Mouse (Mus musculus) forebrain, postnatal 0 days (tissue): Measurements from ENCODE around the gene Pla2g4e. TPM values are rescaled to one million over a fixed set of nuclear protein-coding genes. Genes with fewer than 3 reads are reported as not detected.

Source experiments
- ATAC-seq: fragments of 200-750 bp; cut with Nextera tagmentation; 2 replicates; pipeline ENCODE4 v1.8.0; 2017; ENCODE audit warnings: mild to moderate bottlenecking, moderate library complexity
- DNase-seq: peaks from one replicate; pipeline ENCODE4 v3.0.0-alpha.2; 2015
- H3K27ac ChIP-seq: fragments of 300-500 bp; sonication (generic); 2 replicates; pipeline ENCODE4 v1.5.1; 2014; ENCODE audit warnings: low read depth, mild to moderate bottlenecking, antibody characterized with exemption, low read length, moderate library complexity, mixed read lengths
- H3K27me3 ChIP-seq: fragments of 300-500 bp; sonication (generic); 2 replicates; pipeline ENCODE4 v1.6.1; 2014; ENCODE audit warnings: mild to moderate bottlenecking, low read length, mixed read lengths; ENCODE audit not compliant: insufficient read depth
- H3K36me3 ChIP-seq: fragments of 300-500 bp; sonication (generic); 2 replicates; pipeline ENCODE4 v1.6.1; 2014; ENCODE audit warnings: mild to moderate bottlenecking, moderate library complexity; ENCODE audit not compliant: insufficient read depth
- H3K4me1 ChIP-seq: fragments of 300-500 bp; sonication (generic); 2 replicates; pipeline ENCODE4 v1.6.1; 2014; ENCODE audit warnings: antibody characterized with exemption; ENCODE audit not compliant: insufficient read depth
- H3K4me2 ChIP-seq: fragments of 300-500 bp; sonication (generic); 2 replicates; pipeline ENCODE4 v1.6.1; 2014; ENCODE audit warnings: low read depth, mild to moderate bottlenecking, moderate library complexity
- H3K4me3 ChIP-seq: fragments of 300-500 bp; sonication (generic); 2 replicates; pipeline ENCODE4 v1.5.1; 2014; ENCODE audit warnings: low read depth, low read length, mixed read lengths
- H3K9ac ChIP-seq: fragments of 300-500 bp; sonication (generic); 2 replicates; pipeline ENCODE4 v1.6.1; 2014; ENCODE audit warnings: mild to moderate bottlenecking
- H3K9me3 ChIP-seq: fragments of 300-500 bp; sonication (generic); 2 replicates; pipeline ENCODE4 v1.6.1; 2016; ENCODE audit warnings: low read length
- CTCF ChIP-seq: sonication (generic); IDR thresholded peaks from 2 replicates; pipeline ENCODE4 v1.5.1; 2016; ENCODE audit warnings: antibody characterized with exemption, control low read depth, low read depth
- WGBS: fragments of 180-500 bp; shearing (Covaris S2); extraction: QIAGEN DNeasy Blood & Tissue Kit; methylation state at CpG from one replicate; pipeline ENCODE4 v1.1.7; 2014; 5-methylcytosine and 5-hydroxymethylcytosine counted together
- polyA plus RNA-seq: library from polyadenylated mRNA; unstranded; fragments of >200 nt; fragmentation: Nextera tagmentation; extraction: Ambion mirVana; gene quantifications from 2 replicates; pipeline ENCODE4 v1.2.1, GENCODE M21; 2015
- total RNA-seq: library from RNA; depleted of rRNA; stranded (reverse); fragments of >200 nt; gene quantifications from 2 replicates; pipeline ENCODE4 v1.2.3, GENCODE M21; 2014; rRNA removed

Gene Pla2g4e
- total RNA-seq (10.4 and 13.1 TPM in 2 replicates), polyA plus RNA-seq (6.6 and 8.6 TPM in 2 replicates)

DNA sequence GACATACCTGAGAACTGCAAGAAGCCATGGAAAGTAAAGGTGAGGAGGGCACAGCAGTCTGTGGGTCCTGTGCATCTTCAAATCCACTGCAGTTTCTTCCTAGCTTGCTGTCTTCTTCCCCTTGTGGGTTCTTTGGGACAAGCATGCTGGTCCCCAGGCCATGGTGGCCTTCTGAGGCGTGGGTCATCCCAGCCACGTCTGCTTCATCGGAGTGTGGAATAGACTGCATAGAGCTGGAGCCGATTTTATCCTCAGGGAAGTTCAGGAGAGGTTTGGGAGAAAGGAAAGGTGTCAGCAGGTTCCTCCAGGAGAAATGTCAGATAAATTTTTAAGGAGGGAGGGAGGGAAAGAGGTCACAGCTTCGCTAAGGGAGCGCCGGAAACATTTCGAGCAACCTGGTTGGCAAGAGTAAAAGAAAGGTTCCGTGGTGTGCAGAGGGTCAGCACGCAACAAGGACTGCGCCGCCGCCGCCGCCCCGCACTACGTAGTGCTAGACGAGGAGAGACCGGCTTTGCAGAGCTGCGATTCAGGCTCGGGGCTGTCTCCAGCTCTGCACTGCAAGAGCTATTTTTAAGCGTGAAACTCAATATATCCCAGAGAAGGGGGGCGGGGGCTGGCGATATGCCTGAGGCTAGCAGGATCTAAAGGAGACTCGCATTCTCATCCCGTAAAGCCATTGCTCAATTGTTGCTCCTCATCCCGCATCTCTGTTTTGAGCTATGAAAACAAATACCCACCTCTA is at the start of gene Pla2g4e:
Gene Pla2g4e, minus strand, starts transcription at position 657 of the 742 bp plus-strand sequence.
- Histone ChIP-seq H3K4me1 (peaks cover 11% of the 10 kb centered on the region), H3K9ac (peak within 1 kb of the TSS; percentile 69), H3K9me3 (no peaks in the 10 kb centered on the region), H3K36me3 (no peaks in the 10 kb centered on the region), H3K27me3 (no peaks in the 10 kb centered on the region), H3K4me3 (peak within 1 kb of the TSS; percentile 44), H3K4me2 (peak within 1 kb of the TSS; percentile 59), H3K27ac (peak within 1 kb of the TSS; percentile 80)
- peak; percentile 92 for ATAC-seq
- WGBS: 3% methylated on average over 27 of the region's 27 CpGs
- TF ChIP-seq CTCF: no peak
- peak; percentile 82 for DNase-seq

DNA sequence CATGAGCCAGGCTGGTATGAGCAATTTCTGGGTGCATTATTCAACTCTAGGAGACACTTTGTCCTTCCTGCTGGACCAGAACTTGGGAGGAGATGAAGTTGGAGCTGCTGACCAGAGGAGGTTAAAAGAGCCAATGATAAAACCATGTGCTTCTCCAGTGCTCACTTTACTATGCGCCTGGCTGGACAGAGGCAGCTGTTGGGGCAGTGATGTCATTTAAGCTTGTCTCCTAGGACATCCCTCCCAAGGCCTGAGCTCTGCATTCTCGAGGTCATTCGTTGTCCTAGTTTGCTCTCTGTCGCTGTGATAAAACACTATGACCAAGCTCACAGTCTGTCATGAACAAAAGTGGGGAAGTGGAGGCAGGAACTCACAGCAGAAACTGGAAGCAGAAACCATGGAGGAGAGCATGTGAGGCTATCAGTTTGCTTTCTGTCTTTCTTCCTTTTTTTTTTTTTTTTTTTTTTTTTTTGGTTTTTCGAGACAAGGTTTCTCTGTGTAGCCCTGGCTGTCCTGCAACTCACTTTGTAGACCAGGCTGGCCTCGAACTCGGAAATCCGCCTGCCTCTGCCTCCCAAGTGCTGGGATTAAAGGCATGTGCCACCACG is 46.4 kb upstream of the Pla2g4e start:
- TF ChIP-seq CTCF: no peak
- ATAC-seq (no peak), DNase-seq (no peak)
- H3K4me3 ChIP-seq: no peak overlapping the region
- no peak overlapping the region for H3K4me2 ChIP-seq
- H3K9ac ChIP-seq: no peak overlapping the region
- no peak overlapping the region for H3K27ac ChIP-seq
- 89% methylated on average over 8 of the region's 9 CpGs for WGBS
- H3K9me3 ChIP-seq: no peaks in the 10 kb centered on the region
- H3K36me3 ChIP-seq: no peaks in the 10 kb centered on the region
- no peaks in the 10 kb centered on the region for H3K4me1 ChIP-seq
- H3K27me3 ChIP-seq: no peaks in the 10 kb centered on the region

DNA sequence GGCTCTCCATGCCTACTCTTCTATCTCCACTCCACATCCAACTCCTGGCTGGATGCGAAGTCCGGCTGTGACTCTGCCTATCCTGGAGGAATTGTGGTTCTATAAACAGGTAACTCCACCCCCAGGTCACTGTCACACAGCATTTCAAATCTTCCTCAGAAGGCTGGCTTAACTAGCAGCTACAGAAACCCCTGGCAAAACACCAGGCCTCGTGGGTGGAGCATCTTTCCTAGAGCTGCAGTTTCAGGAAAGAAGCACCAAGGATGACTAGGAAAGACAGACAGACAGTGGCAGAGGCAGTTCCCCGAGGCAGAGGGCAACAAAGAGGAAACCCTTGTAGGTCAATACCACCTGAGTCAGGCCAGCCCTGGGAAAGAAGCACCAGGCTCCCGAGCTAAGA is 43.9 kb upstream of the Pla2g4e start, which contains the start of gene Pla2g4d:
Gene Pla2g4d, minus strand, starts transcription at position 203 of the 400 bp plus-strand sequence.
- Histone ChIP-seq H3K9me3 (no peaks in the 10 kb centered on the region), H3K36me3 (no peaks in the 10 kb centered on the region), H3K27me3 (no peaks in the 10 kb centered on the region), H3K4me3 (no peak within 1 kb of the TSS), H3K4me2 (no peak within 1 kb of the TSS), H3K9ac (no peak within 1 kb of the TSS), H3K4me1 (no peaks in the 10 kb centered on the region), H3K27ac (no peak within 1 kb of the TSS)
- no peak for DNase-seq
- no peak for ATAC-seq
- TF ChIP-seq CTCF: no peak
- WGBS: 79% methylated on average over 5 of the region's 5 CpGs

DNA sequence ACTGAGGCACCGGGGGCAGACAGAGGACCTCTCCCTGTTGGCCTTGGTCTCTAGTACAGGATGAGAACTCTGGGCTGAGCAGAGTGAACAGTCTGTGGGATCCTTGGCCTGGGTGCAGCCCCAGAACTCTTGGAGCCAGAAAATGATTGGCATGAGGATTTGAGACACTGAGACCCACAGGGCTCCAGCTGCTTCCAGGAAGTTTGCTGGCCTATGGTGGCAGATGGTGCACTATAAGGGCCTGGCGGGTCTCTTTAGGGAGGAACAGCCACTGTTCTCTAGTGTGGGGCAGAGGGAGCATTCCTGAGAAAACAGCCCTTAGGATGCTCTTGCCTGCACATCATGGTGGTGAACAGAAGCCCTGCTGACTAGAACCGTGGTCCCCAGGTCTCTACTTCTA is 43.3 kb upstream of the Pla2g4e start:
- Histone ChIP-seq H3K4me1 (no peaks in the 10 kb centered on the region), H3K9me3 (no peaks in the 10 kb centered on the region), H3K36me3 (no peaks in the 10 kb centered on the region), H3K27ac (no peak overlapping the region), H3K4me3 (no peak overlapping the region), H3K4me2 (no peak overlapping the region), H3K9ac (no peak overlapping the region), H3K27me3 (no peaks in the 10 kb centered on the region)
- WGBS: 82% methylated on average over 3 of the region's 3 CpGs
- ATAC-seq (no peak), DNase-seq (no peak)
- TF ChIP-seq CTCF: no peak

DNA sequence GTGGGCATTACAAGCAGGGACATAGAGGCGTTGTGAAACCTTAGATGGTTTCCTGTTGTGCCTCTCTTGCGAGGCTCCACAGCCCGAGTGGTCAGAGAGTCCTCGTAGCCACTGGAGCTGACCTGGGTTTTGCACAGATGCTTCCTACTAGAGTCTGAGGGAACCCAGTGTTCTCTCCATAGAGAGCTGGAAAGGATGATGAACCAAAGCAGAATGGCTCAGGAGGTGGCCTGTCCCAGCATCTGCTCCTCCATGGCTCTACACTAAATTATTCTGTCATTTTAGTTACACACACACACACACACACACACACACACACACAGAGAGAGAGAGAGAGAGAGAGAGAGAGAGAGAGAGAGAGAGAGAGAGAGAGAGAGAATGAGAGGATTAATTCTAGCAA is 40.5 kb upstream of the Pla2g4e start:
- Histone ChIP-seq H3K9ac (no peak overlapping the region), H3K4me2 (no peak overlapping the region), H3K4me1 (no peaks in the 10 kb centered on the region), H3K36me3 (no peaks in the 10 kb centered on the region), H3K27ac (no peak overlapping the region), H3K27me3 (no peaks in the 10 kb centered on the region), H3K4me3 (no peak overlapping the region), H3K9me3 (no peaks in the 10 kb centered on the region)
- DNase-seq: no peak
- TF ChIP-seq CTCF: no peak
- ATAC-seq: no peak
- 86% methylated on average over 4 of the region's 4 CpGs for WGBS

DNA sequence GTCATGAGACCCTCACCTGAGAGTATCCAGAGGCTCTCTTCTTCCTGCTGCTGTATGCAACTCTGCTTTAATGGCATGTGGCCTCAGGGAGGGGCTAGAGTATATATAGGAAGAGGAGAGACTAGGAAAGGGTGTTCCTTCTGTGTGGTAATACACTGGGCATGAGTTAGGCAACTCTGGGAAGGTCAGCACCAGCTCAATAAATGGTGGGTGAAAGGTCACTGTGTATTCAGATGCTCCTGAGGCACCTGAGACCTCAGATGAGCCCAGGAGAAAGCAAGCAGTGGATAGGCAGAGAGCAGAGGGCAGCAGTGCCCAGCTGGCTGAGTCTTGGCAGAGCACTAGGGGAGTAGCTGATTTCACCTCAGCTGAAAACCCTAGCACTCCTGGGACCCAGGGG is 39.6 kb upstream of the Pla2g4e start:
- H3K9me3 ChIP-seq: no peaks in the 10 kb centered on the region
- H3K9ac ChIP-seq: no peak overlapping the region
- H3K27ac ChIP-seq: no peak overlapping the region
- TF ChIP-seq CTCF: no peak
- DNase-seq (no peak), ATAC-seq (no peak)
- H3K4me2 ChIP-seq: no peak overlapping the region
- no peaks in the 10 kb centered on the region for H3K4me1 ChIP-seq
- no peak overlapping the region for H3K4me3 ChIP-seq
- no peaks in the 10 kb centered on the region for H3K27me3 ChIP-seq
- H3K36me3 ChIP-seq: no peaks in the 10 kb centered on the region

DNA sequence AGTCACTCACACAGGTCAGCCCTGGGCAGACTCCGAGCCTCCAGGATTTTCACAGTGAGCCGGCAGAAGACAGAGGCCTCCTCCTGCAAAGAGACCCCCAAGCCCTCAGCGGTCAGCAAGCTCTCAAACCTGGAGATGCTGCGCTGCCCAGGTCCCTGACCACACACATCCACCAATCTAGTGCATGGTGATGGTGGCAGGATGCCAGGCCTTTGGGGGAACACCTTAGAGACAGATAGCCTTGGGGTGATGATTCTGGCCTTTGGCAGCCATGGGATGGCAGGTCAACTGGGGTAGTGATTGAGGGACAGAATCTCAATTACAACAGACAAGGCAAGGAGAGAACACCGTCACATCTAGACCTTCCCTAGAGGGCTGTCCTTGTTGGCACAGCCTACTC is 39.0 kb upstream of the Pla2g4e start:
- no peak for TF ChIP-seq CTCF
- no peak for DNase-seq
- Histone ChIP-seq H3K27ac (no peak overlapping the region), H3K9ac (no peak overlapping the region), H3K4me2 (no peak overlapping the region), H3K4me3 (no peak overlapping the region), H3K36me3 (no peaks in the 10 kb centered on the region), H3K4me1 (no peaks in the 10 kb centered on the region), H3K27me3 (no peaks in the 10 kb centered on the region), H3K9me3 (no peaks in the 10 kb centered on the region)
- no peak for ATAC-seq
- WGBS: 88% methylated on average over 5 of the region's 5 CpGs
